Mouse (Mus musculus) liver, postnatal 0 days (tissue): ENCODE data around the gene Rpl29. TPM values are rescaled to one million over a fixed set of nuclear protein-coding genes. Genes with fewer than 3 reads are reported as not detected.

Experiments used
- ATAC-seq: fragments of 200-750 bp; cut with Nextera tagmentation; 2 replicates; pipeline ENCODE4 v1.8.0; 2017; ENCODE audit warnings: mild to moderate bottlenecking, moderate library complexity
- DNase-seq: peaks from one replicate; pipeline ENCODE4 v3.0.0-alpha.2; 2016
- H3K27ac ChIP-seq: fragments of 300-500 bp; sonication (generic); 2 replicates; pipeline ENCODE4 v1.5.1; 2014; ENCODE audit warnings: antibody characterized with exemption, moderate library complexity, mild to moderate bottlenecking, low read depth
- H3K27me3 ChIP-seq: fragments of 300-500 bp; sonication (generic); 2 replicates; pipeline ENCODE4 v1.6.1; 2014; ENCODE audit warnings: low read length, control low read depth, mixed read lengths; ENCODE audit not compliant: insufficient read depth
- H3K36me3 ChIP-seq: fragments of 300-500 bp; sonication (generic); replicated peaks from 2 replicates; pipeline ENCODE4 v1.6.1; 2014; ENCODE audit warnings: mild to moderate bottlenecking, control low read depth, low read length, moderate library complexity, mixed read lengths; ENCODE audit not compliant: insufficient read depth
- H3K4me1 ChIP-seq: fragments of 300-500 bp; sonication (generic); 2 replicates; pipeline ENCODE4 v1.6.1; 2014; ENCODE audit warnings: antibody characterized with exemption, mild to moderate bottlenecking, control low read depth; ENCODE audit not compliant: insufficient read depth
- H3K4me2 ChIP-seq: fragments of 300-500 bp; sonication (generic); 2 replicates; pipeline ENCODE4 v1.6.1; 2014; ENCODE audit warnings: low read depth, mild to moderate bottlenecking, low read length, moderate library complexity, mixed read lengths
- H3K4me3 ChIP-seq: fragments of 300-500 bp; sonication (generic); 2 replicates; pipeline ENCODE4 v1.5.1; 2014; ENCODE audit warnings: low read depth, low read length
- H3K9ac ChIP-seq: fragments of 300-500 bp; sonication (generic); replicated peaks from 2 replicates; pipeline ENCODE4 v1.6.1; 2014; ENCODE audit warnings: mild to moderate bottlenecking, moderate library complexity
- H3K9me3 ChIP-seq: fragments of 300-500 bp; sonication (generic); 2 replicates; pipeline ENCODE4 v1.6.1; 2016; ENCODE audit warnings: mild to moderate bottlenecking, control low read depth, low read length, mixed read lengths
- CTCF ChIP-seq: sonication (generic); IDR thresholded peaks from 2 replicates; pipeline ENCODE4 v1.5.1; 2016; ENCODE audit warnings: antibody characterized with exemption, low read depth
- EP300 ChIP-seq: IDR thresholded peaks from 2 replicates; pipeline ENCODE4 v1.6.1; 2016; ENCODE audit warnings: antibody characterized with exemption, low read depth, mild to moderate bottlenecking
- WGBS: fragments of 180-500 bp; shearing (Covaris S2); extraction: QIAGEN DNeasy Blood & Tissue Kit; methylation state at CpG from one replicate; pipeline ENCODE4 v1.1.7; 2014; ENCODE audit not compliant: insufficient replicate concordance; 5-methylcytosine and 5-hydroxymethylcytosine counted together
- polyA plus RNA-seq: library from polyadenylated mRNA; unstranded; fragments of >200 nt; fragmentation: Nextera tagmentation; extraction: Ambion mirVana; gene quantifications from 2 replicates; pipeline ENCODE4 v1.2.1, GENCODE M21; 2015

Rpl29 gene
- polyA plus RNA-seq, 1 experiment from 2014 or later: 486 TPM

DNA sequence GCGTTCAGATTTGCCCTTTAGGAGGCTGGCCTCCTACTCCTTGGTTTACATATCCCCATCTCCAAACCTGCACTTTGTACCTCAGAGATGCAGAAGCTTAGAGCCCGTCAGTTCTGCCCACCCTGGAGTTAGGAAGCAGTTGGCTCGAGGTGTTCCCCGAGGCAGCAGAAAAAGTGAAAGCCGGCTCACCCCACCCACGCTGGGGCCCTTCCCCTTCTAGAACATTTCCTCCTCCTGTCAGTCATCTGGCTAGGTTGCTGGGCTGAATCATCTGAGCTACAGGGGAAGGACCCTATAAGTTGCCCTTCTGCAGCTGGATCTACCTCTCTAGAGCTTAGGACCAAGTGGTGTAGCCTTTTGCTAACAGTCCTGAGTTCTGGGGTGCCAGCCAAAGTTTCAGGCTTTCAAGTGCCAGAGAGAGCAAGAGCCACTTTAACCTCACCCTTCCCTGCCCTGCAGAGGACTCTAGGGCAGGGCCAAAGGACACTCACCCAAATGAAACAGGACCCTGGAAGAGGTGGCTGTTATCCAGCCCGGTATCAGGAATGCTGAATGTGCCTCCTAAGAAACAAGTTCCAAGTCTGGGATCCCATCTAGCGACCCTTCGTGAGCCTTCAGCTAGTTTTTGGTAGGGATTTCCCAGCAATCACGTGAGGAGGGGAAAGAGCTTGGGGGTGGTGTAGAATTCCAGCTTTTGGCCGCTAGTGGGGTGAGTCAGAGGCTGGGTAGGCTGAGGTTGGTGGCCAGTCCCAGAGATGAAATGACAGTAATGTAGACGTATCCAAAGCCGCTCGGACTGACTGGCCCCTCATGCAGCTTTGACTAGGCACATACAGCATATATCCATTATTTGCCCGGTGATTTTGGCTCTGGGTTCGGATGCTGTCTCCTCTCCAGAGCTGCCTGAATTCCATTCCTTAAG, 47.0 kb downstream of the Rpl29 start:
- peak; percentile 48 for DNase-seq
- no peak for TF ChIP-seq EP300
- no peaks in the 10 kb centered on the region for H3K27me3 ChIP-seq
- H3K27ac ChIP-seq: peak overlapping the region; percentile 64
- H3K9me3 ChIP-seq: no peaks in the 10 kb centered on the region
- H3K9ac ChIP-seq: peak overlapping the region; percentile 39
- WGBS: 13% methylated on average over 16 of the region's 16 CpGs
- peak overlapping the region; percentile 25 for H3K4me3 ChIP-seq
- H3K4me1 ChIP-seq: peaks cover 20% of the 10 kb centered on the region
- ATAC-seq: peak; percentile 29; the same call in 1 of the 2 replicates
- peak overlapping the region; percentile 98 for H3K4me2 ChIP-seq
- peaks cover 9% of the 10 kb centered on the region; the same call in 1 of the 2 replicates for H3K36me3 ChIP-seq

DNA sequence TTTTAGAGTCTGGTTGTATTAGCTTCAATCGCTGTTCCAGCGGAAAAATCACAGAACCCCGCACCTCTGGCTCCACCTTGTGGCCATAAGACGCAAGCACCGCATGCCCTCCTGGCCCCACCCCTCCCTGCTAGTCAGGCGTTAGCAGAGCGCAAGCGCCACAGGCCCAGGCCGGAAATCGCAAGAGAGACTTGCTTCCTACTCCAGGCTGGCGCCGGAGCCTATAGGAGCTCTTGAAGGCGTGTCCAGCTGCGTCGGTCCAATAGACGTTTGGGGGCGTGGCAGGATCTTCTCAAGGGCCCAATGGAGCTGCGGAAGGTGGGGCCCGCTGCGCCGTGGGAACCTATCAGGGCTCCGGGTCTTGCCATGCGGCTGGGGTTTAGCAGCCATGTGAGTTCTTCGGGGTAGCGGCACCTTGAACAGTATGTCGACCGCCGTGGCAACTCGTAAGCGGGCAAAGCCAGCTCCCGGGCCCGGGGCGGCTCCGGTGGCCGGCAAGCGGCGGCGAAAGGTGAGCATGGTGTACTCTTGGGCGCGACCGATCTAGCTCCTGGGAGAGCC, 47.8 kb downstream of the Rpl29 start, which contains the start of gene Parp3:
Gene Parp3 (minus strand): TSS at position 26 of the 561 bp plus-strand sequence.
- Histone ChIP-seq H3K27me3 (no peaks in the 10 kb centered on the region), H3K4me1 (peaks cover 20% of the 10 kb centered on the region), H3K9ac (peak within 1 kb of the TSS; percentile 68), H3K4me2 (peak within 1 kb of the TSS; percentile 98), H3K4me3 (peak within 1 kb of the TSS; percentile 61), H3K9me3 (no peaks in the 10 kb centered on the region), H3K27ac (peak within 1 kb of the TSS; percentile 65), H3K36me3 (peaks cover 15% of the 10 kb centered on the region; the same call in 1 of the 2 replicates)
- DNase-seq (peak; percentile 98), ATAC-seq (peak; percentile 98)
- WGBS: under 1% methylated on average over 41 of the region's 41 CpGs
- TF ChIP-seq EP300 (no peak), CTCF (peak; percentile 98)

DNA sequence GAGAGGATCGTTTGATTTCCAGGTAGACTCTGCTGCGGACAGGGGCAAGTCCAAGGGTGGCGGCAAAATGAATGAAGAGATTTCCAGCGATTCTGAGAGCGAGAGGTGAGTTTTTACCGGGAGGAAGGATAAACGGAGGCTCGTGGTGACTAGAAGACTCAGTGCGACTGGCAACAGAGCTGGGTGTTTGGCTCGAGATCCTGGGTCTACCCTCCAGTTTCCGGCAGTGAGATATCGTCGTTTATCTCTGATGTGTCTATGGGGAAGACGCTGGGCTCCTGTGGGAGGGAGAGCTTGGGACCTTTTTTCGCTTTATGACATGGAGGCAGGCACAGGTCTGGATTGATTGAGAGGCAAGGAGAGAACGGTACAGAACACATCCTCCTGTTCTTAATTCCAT, 48.4 kb downstream of the Rpl29 start:
- no peak for DNase-seq
- H3K4me3 ChIP-seq: peak overlapping the region; percentile 61
- H3K36me3 ChIP-seq: peaks cover 16% of the 10 kb centered on the region
- no peaks in the 10 kb centered on the region for H3K27me3 ChIP-seq
- H3K4me2 ChIP-seq: peak overlapping the region; percentile 98
- H3K4me1 ChIP-seq: peaks cover 20% of the 10 kb centered on the region
- peak overlapping the region; percentile 65 for H3K27ac ChIP-seq
- peak overlapping the region; percentile 68 for H3K9ac ChIP-seq
- no peaks in the 10 kb centered on the region for H3K9me3 ChIP-seq
- no peak for ATAC-seq
- 2% methylated on average over 16 of the region's 16 CpGs for WGBS
- TF ChIP-seq CTCF (no peak), EP300 (no peak)

DNA sequence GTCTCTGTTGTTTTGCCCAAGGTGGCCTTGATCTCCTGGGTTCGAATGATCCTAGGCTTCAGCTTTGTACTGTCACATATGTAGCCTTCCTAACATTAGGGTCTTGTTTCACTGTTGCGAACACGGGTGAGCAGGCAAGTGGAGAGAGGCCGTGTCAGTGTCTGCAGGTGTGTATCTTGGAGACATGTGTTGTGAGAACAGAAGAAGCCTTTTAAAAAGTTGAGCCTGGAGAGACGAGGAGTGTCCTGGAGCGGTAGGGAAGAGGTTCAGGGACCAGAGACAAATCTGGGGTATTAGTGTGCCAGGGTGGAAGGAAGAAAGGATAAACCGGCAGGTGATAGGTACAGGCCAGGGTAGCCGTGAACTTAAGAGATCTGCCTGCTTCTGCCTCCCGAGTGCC, 48.8 kb downstream of the Rpl29 start:
- H3K27ac ChIP-seq: no peak overlapping the region
- H3K4me2 ChIP-seq: peak overlapping the region; percentile 98
- DNase-seq (no peak), ATAC-seq (no peak)
- no peak for TF ChIP-seq CTCF
- TF ChIP-seq EP300: no peak
- H3K4me3 ChIP-seq: peak overlapping the region; percentile 61
- WGBS: 71% methylated on average over 9 of the region's 9 CpGs
- no peaks in the 10 kb centered on the region for H3K27me3 ChIP-seq
- peak overlapping the region; percentile 68 for H3K9ac ChIP-seq
- H3K4me1 ChIP-seq: peaks cover 20% of the 10 kb centered on the region
- H3K9me3 ChIP-seq: no peaks in the 10 kb centered on the region
- peaks cover 20% of the 10 kb centered on the region for H3K36me3 ChIP-seq

DNA sequence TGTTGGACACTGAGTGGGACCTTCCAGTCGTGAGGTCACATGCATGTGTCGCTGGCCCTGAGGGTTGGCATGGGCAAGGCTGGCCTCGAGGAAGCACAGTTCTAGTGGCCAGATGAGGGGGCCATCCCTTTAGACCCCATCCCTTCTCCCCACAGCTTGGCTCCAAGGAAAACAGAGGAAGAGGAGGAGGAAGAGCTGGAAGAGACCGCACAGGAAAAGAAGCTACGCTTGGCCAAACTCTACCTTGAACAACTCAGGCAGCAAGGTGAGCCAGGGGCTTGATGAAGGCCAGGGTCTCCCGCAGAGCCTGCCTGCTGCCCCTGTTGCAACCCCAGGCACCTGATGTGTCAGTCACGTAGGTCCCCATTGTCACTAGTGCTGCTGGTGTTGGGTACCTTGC, 51.3 kb downstream of the Rpl29 start:
- no peak overlapping the region for H3K27ac ChIP-seq
- WGBS: 84% methylated on average over 7 of the region's 7 CpGs
- no peak overlapping the region for H3K4me2 ChIP-seq
- no peak overlapping the region for H3K4me3 ChIP-seq
- no peaks in the 10 kb centered on the region for H3K27me3 ChIP-seq
- ATAC-seq (no peak), DNase-seq (no peak)
- H3K36me3 ChIP-seq: peaks cover 40% of the 10 kb centered on the region
- H3K4me1 ChIP-seq: peaks cover 20% of the 10 kb centered on the region
- H3K9me3 ChIP-seq: no peaks in the 10 kb centered on the region
- no peak overlapping the region for H3K9ac ChIP-seq
- TF ChIP-seq EP300: no peak
- no peak for TF ChIP-seq CTCF

DNA sequence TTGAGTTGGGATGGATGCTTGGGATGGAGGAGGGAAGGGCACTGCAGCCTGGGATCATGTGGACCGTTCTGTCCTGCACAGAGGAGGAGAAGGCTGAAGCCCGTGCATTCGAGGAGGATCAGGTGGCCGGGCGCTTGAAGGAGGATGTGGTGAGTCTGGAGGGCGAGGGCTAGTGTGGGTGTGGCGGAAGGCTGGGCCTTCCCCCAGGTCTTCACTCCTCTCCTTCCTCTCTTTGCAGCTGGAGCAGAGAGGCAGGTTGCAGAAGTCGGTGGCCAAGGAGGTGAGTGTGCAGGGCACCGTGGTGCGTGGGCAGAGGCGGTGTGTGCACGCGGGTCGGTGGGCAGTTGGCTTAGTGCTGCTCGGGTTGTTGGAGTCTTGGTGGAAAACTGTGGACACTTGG, 51.8 kb downstream of the Rpl29 start:
- H3K4me2 ChIP-seq: no peak overlapping the region
- H3K9me3 ChIP-seq: no peaks in the 10 kb centered on the region
- TF ChIP-seq CTCF (no peak), EP300 (no peak)
- peaks cover 16% of the 10 kb centered on the region for H3K4me1 ChIP-seq
- WGBS: 69% methylated on average over 15 of the region's 15 CpGs
- DNase-seq: no peak
- H3K9ac ChIP-seq: no peak overlapping the region
- H3K27ac ChIP-seq: no peak overlapping the region
- peaks cover 42% of the 10 kb centered on the region for H3K36me3 ChIP-seq
- ATAC-seq: no peak
- no peaks in the 10 kb centered on the region for H3K27me3 ChIP-seq
- no peak overlapping the region for H3K4me3 ChIP-seq

Other genes starting within 250 kb of the Rpl29 start
- 11.0 and 11.1 TPM in 2 replicates for gene Ppm1m, start 229.7 kb upstream of the Rpl29 start, polyA plus RNA-seq
- 22.4 and 23.0 TPM in 2 replicates for gene Twf2, start 226.3 kb upstream of the Rpl29 start, polyA plus RNA-seq
- 0.07 and 0.16 TPM in 2 replicates for gene Tlr9, start 206.9 kb upstream of the Rpl29 start, polyA plus RNA-seq
- gene Alas1, start 180.8 kb upstream of the Rpl29 start, polyA plus RNA-seq: 131 and 146 TPM in 2 replicates
- 13.0 and 14.5 TPM in 2 replicates for gene Poc1a, start 148.4 kb upstream of the Rpl29 start, polyA plus RNA-seq
- 3.4 TPM in 2 replicates for gene Dusp7, start 60.8 kb upstream of the Rpl29 start, polyA plus RNA-seq
- 30.4 and 38.7 TPM in 2 replicates for gene Acy1, start 8.9 kb downstream of the Rpl29 start, polyA plus RNA-seq
- gene Abhd14b, start 18.0 kb downstream of the Rpl29 start, polyA plus RNA-seq: 41.4 and 47.9 TPM in 2 replicates
- 15.8 and 16.2 TPM in 2 replicates for gene Abhd14a, start 18.2 kb downstream of the Rpl29 start, polyA plus RNA-seq
- gene Pcbp4, start 23.8 kb downstream of the Rpl29 start, polyA plus RNA-seq: 4.9 and 6.1 TPM in 2 replicates
- gene Gpr62, start 36.5 kb downstream of the Rpl29 start, polyA plus RNA-seq: not detected in 2 replicates
- 12.3 and 14.5 TPM in 2 replicates for gene Rrp9, start 46.5 kb downstream of the Rpl29 start, polyA plus RNA-seq
- gene Parp3, start 47.5 kb downstream of the Rpl29 start, polyA plus RNA-seq: 1.6 and 1.9 TPM in 2 replicates
- not detected in 2 replicates for gene Iqcf1, start 70.5 kb downstream of the Rpl29 start, polyA plus RNA-seq
- not detected in 2 replicates for gene Iqcf5, start 85.1 kb downstream of the Rpl29 start, polyA plus RNA-seq
- not detected in 2 replicates for gene Iqcf3, start 132.2 kb downstream of the Rpl29 start, polyA plus RNA-seq
- gene Iqcf4, start 141.5 kb downstream of the Rpl29 start, polyA plus RNA-seq: not detected in 2 replicates
- gene Iqcf6, start 197.1 kb downstream of the Rpl29 start, polyA plus RNA-seq: not detected in 2 replicates
- gene Grm2, start 226.6 kb downstream of the Rpl29 start, polyA plus RNA-seq: not detected in 2 replicates